Mouse (Mus musculus) hindbrain, embryonic 11.5 days (tissue): ENCODE data around the gene Pef1. TPM values are rescaled to one million over a fixed set of nuclear protein-coding genes. Genes with fewer than 3 reads are reported as not detected.

ENCODE experiments used
- ATAC-seq: fragments of 200-750 bp; cut with Nextera tagmentation; 2 replicates; pipeline ENCODE4 v1.8.0; 2017; ENCODE audit warnings: mild to moderate bottlenecking, moderate TSS enrichment, moderate library complexity; ENCODE audit not compliant: low FRiP score
- DNase-seq: peaks from one replicate; pipeline ENCODE4 v3.0.0-alpha.2; 2015; ENCODE audit warnings: low spot score
- H3K27ac ChIP-seq: fragments of 300-500 bp; sonication (generic); 2 replicates; pipeline ENCODE4 v1.5.1; 2014; ENCODE audit warnings: mild to moderate bottlenecking, low read depth, low read length
- H3K27me3 ChIP-seq: fragments of 300-500 bp; sonication (generic); 2 replicates; pipeline ENCODE4 v1.6.1; 2014; ENCODE audit warnings: mild to moderate bottlenecking, low read length, moderate library complexity, mixed read lengths; ENCODE audit not compliant: control insufficient read depth, insufficient read depth
- H3K36me3 ChIP-seq: fragments of 300-500 bp; sonication (generic); 2 replicates; pipeline ENCODE4 v1.6.1; 2014; ENCODE audit warnings: mild to moderate bottlenecking, low read length, moderate library complexity, mixed read lengths; ENCODE audit not compliant: control insufficient read depth, insufficient read depth
- H3K4me1 ChIP-seq: fragments of 300-500 bp; sonication (generic); replicated peaks from 2 replicates; pipeline ENCODE4 v1.6.1; 2014; ENCODE audit warnings: low read length, mixed read lengths; ENCODE audit not compliant: control insufficient read depth, insufficient read depth
- H3K4me2 ChIP-seq: fragments of 300-500 bp; sonication (generic); replicated peaks from 2 replicates; pipeline ENCODE4 v1.6.1; 2014; ENCODE audit warnings: mild to moderate bottlenecking, low read depth, low read length
- H3K4me3 ChIP-seq: fragments of 300-500 bp; sonication (generic); 2 replicates; pipeline ENCODE4 v1.5.1; 2014; ENCODE audit warnings: low read depth, low read length
- H3K9ac ChIP-seq: fragments of 300-500 bp; sonication (generic); 2 replicates; pipeline ENCODE4 v1.6.1; 2014; ENCODE audit warnings: low read depth, low read length
- H3K9me3 ChIP-seq: fragments of 300-500 bp; sonication (generic); 2 replicates; pipeline ENCODE4 v1.6.1; 2016; ENCODE audit warnings: low read length; ENCODE audit not compliant: control insufficient read depth
- WGBS: fragments of 180-500 bp; shearing (Covaris S2); extraction: QIAGEN DNeasy Blood & Tissue Kit; methylation state at CpG from one replicate; pipeline ENCODE4 v1.1.7; 2014; 5-methylcytosine and 5-hydroxymethylcytosine counted together
- polyA plus RNA-seq: library from polyadenylated mRNA; unstranded; fragments of >200 nt; fragmentation: Nextera tagmentation; extraction: Ambion mirVana; gene quantifications from 2 replicates; pipeline ENCODE4 v1.2.1, GENCODE M21; 2014

Pef1 gene
- polyA plus RNA-seq, 1 experiment from 2014 or later, result 72.4 TPM

GRCm38 (mm10) chr4:130163391-130163861, 61.1 kb downstream of the Pef1 start:
- H3K27ac ChIP-seq, result no peak overlapping the region
- DNase-seq (no peak), ATAC-seq (no peak)
- H3K4me2 ChIP-seq, result peak overlapping the region; percentile 2; the same call in 1 of the 2 replicates
- peaks cover 7% of the 10 kb centered on the region; the same call in 1 of the 2 replicates for H3K4me1 ChIP-seq
- no peaks in the 10 kb centered on the region for H3K36me3 ChIP-seq
- no peaks in the 10 kb centered on the region for H3K9me3 ChIP-seq
- H3K9ac ChIP-seq, result 0 out of 2 replicates have a peak overlapping the region, but pooled peaks have one; percentile 5
- H3K4me3 ChIP-seq, result no peak overlapping the region
- 3% methylated on average over 20 of the region's 20 CpGs for WGBS
- peaks cover 16% of the 10 kb centered on the region for H3K27me3 ChIP-seq

- WGBS, result 68% methylated on average over 6 of the region's 6 CpGs
- Histone ChIP-seq H3K4me1 (peaks cover 7% of the 10 kb centered on the region; the same call in 1 of the 2 replicates), H3K36me3 (no peaks in the 10 kb centered on the region), H3K4me2 (no peak overlapping the region), H3K9me3 (no peaks in the 10 kb centered on the region), H3K27ac (no peak overlapping the region), H3K4me3 (no peak overlapping the region), H3K9ac (no peak overlapping the region), H3K27me3 (peaks cover 16% of the 10 kb centered on the region)
- DNase-seq (no peak), ATAC-seq (no peak)
Observed at GRCm38 (mm10) chr4:130164121-130164520, 61.8 kb downstream of the Pef1 start.

- peaks cover 16% of the 10 kb centered on the region for H3K27me3 ChIP-seq
- peaks cover 7% of the 10 kb centered on the region; the same call in 1 of the 2 replicates for H3K4me1 ChIP-seq
- H3K9me3 ChIP-seq, result no peaks in the 10 kb centered on the region
- no peaks in the 10 kb centered on the region for H3K36me3 ChIP-seq
- WGBS, result 74% methylated on average over 18 of the region's 18 CpGs
- H3K9ac ChIP-seq, result no peak overlapping the region
- ATAC-seq, result no peak
- H3K4me3 ChIP-seq, result no peak overlapping the region
- DNase-seq, result no peak
- no peak overlapping the region for H3K27ac ChIP-seq
- H3K4me2 ChIP-seq, result no peak overlapping the region
Observed at GRCm38 (mm10) chr4:130166061-130166460, 63.7 kb downstream of the Pef1 start.

- DNase-seq, result no peak
Observed at GRCm38 (mm10) chr4:130166592-130166991, 64.2 kb downstream of the Pef1 start.

GRCm38 (mm10) chr4:130167321-130167720, 65.0 kb downstream of the Pef1 start:
- DNase-seq (no peak), ATAC-seq (no peak)
- WGBS, result 55% methylated on average over 22 of the region's 22 CpGs
- no peak overlapping the region for H3K9ac ChIP-seq
- no peaks in the 10 kb centered on the region for H3K9me3 ChIP-seq
- H3K27me3 ChIP-seq, result peaks cover 16% of the 10 kb centered on the region
- H3K4me1 ChIP-seq, result peaks cover 7% of the 10 kb centered on the region; the same call in 1 of the 2 replicates
- no peak overlapping the region for H3K27ac ChIP-seq
- H3K4me3 ChIP-seq, result no peak overlapping the region
- H3K36me3 ChIP-seq, result no peaks in the 10 kb centered on the region
- H3K4me2 ChIP-seq, result peak overlapping the region; percentile 5; the same call in 1 of the 2 replicates

More at GRCm38 (mm10) chr4:130166592-130166991, 64.2 kb downstream of the Pef1 start:
- Histone ChIP-seq H3K4me2 (no peak overlapping the region), H3K4me3 (no peak overlapping the region), H3K27me3 (peaks cover 16% of the 10 kb centered on the region), H3K4me1 (peaks cover 7% of the 10 kb centered on the region; the same call in 1 of the 2 replicates), H3K9ac (no peak overlapping the region), H3K27ac (no peak overlapping the region), H3K9me3 (no peaks in the 10 kb centered on the region), H3K36me3 (no peaks in the 10 kb centered on the region)
- no peak for ATAC-seq
- WGBS, result 75% methylated on average over 8 of the region's 8 CpGs

GRCm38 (mm10) chr4:130167814-130168213, 65.5 kb downstream of the Pef1 start:
- no peak overlapping the region for H3K4me3 ChIP-seq
- 43% methylated on average over 9 of the region's 9 CpGs for whole genome bisulfite sequencing
- H3K27me3 ChIP-seq, result peaks cover 12% of the 10 kb centered on the region
- H3K36me3 ChIP-seq, result no peaks in the 10 kb centered on the region
- peak overlapping the region; percentile 15; the same call in 1 of the 2 replicates for H3K4me2 ChIP-seq
- DNase-seq (no peak), ATAC-seq (no peak)
- no peak overlapping the region for H3K27ac ChIP-seq
- H3K9ac ChIP-seq, result no peak overlapping the region
- no peaks in the 10 kb centered on the region for H3K9me3 ChIP-seq
- peaks cover 7% of the 10 kb centered on the region; the same call in 1 of the 2 replicates for H3K4me1 ChIP-seq

- peaks cover 3% of the 10 kb centered on the region; the same call in 1 of the 2 replicates for H3K4me1 ChIP-seq
- peaks cover 10% of the 10 kb centered on the region for H3K27me3 ChIP-seq
- H3K4me3 ChIP-seq, result no peak overlapping the region
- no peak for DNase-seq
- ATAC-seq, result no peak
- H3K9ac ChIP-seq, result no peak overlapping the region
- H3K9me3 ChIP-seq, result no peaks in the 10 kb centered on the region
- WGBS, result 30% methylated on average over 16 of the region's 16 CpGs
- H3K27ac ChIP-seq, result no peak overlapping the region
- H3K36me3 ChIP-seq, result no peaks in the 10 kb centered on the region
- peak overlapping the region; percentile 15; the same call in 1 of the 2 replicates for H3K4me2 ChIP-seq
Observed at GRCm38 (mm10) chr4:130168280-130169183, 66.2 kb downstream of the Pef1 start.

- WGBS, result 77% methylated on average over 16 of the region's 16 CpGs
- no peak for ATAC-seq
- no peaks in the 10 kb centered on the region for H3K9me3 ChIP-seq
- peaks cover 13% of the 10 kb centered on the region for H3K27me3 ChIP-seq
- 0 out of 2 replicates have a peak, but pooled peaks cover 3% of the 10 kb centered on the region for H3K4me1 ChIP-seq
- H3K36me3 ChIP-seq, result no peaks in the 10 kb centered on the region
- no peak for DNase-seq
- no peak overlapping the region for H3K4me3 ChIP-seq
- H3K9ac ChIP-seq, result no peak overlapping the region
- no peak overlapping the region for H3K4me2 ChIP-seq
- no peak overlapping the region for H3K27ac ChIP-seq
Observed at GRCm38 (mm10) chr4:130169411-130169971, 67.1 kb downstream of the Pef1 start.
